Mouse (Mus musculus) olfactory bulb, adult 2 months (tissue): ENCODE results near the gene Gm48551.

Experiments used
- CTCF ChIP-seq: fragments of 200-500 bp; IDR thresholded peaks from 2 replicates; pipeline ENCODE4 v1.5.1; 2012; ENCODE audit warnings: low read depth, mild to moderate bottlenecking, low read length, moderate library complexity; ENCODE audit not compliant: insufficient read depth
- POLR2A ChIP-seq: fragments of 200-500 bp; IDR thresholded peaks from 2 replicates; pipeline ENCODE4 v1.6.1; 2012; ENCODE audit warnings: mild to moderate bottlenecking, low read depth, low read length, moderate library complexity; ENCODE audit not compliant: insufficient read depth

DNA sequence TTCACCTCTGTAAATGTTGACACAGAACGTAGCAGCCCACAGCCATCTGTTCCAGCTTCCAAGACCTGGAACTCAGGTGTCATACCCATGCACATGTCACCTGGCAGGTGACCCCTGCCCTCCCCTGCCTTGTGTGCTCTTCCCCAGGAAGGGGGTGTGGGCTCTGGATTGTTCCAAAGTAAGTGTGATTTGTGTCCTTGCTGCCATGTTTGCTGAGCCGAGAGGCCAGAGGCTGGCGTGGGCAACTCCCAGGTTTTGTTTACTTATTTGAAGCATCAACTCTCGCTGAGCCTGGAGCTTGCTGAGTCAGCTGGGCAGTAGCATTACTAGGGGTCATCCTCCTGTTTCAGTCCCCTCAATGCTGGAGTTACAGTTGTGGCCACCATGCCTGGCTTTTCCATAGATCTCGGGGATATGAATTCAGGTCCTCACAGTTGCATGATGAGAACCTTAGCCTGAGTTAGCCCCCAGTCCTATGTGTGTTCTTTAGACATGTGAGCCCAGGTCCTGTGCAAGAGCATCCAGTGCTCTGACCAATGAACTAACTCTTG lies 4.3 kb downstream of the Gm48551 start, which contains the start of gene Gm48552:
- TF ChIP-seq CTCF = no peak
- no peak for TF ChIP-seq POLR2A
